Mouse (Mus musculus) lung, postnatal 4 days (tissue): ENCODE data around the gene Agap1.
A peak's percentile ranks its signal among the peaks of the same experiment; 100 is the strongest.

Experiments
- DNase-seq, 2 experiments: peaks; one replicate each; pipeline ENCODE4 v3.0.0; 2021

Gene Agap1

GRCm38 (mm10) chr1:89922883-89923641, 468.5 kb downstream of the Agap1 start:
- DNase-seq = no peak

DNA sequence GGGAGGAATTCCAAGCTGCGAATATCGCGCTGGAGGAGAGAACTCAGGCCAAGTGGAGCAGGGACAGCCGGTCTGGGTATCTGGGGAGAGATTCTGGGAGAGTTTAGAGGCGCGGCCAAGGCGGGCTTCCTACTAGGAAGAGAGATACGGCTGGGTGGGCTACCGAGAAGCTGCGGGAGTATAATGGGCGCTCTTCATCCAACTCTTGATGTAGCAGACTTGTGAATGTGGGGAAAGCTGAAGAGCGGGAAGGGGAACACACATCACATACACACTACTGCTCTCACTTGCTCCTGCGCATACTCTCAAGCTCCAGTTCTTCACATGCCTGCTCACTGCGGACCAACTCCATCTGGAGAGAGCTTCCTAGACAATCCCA, 469.0 kb downstream of the Agap1 start:
- no peak for DNase-seq

DNA sequence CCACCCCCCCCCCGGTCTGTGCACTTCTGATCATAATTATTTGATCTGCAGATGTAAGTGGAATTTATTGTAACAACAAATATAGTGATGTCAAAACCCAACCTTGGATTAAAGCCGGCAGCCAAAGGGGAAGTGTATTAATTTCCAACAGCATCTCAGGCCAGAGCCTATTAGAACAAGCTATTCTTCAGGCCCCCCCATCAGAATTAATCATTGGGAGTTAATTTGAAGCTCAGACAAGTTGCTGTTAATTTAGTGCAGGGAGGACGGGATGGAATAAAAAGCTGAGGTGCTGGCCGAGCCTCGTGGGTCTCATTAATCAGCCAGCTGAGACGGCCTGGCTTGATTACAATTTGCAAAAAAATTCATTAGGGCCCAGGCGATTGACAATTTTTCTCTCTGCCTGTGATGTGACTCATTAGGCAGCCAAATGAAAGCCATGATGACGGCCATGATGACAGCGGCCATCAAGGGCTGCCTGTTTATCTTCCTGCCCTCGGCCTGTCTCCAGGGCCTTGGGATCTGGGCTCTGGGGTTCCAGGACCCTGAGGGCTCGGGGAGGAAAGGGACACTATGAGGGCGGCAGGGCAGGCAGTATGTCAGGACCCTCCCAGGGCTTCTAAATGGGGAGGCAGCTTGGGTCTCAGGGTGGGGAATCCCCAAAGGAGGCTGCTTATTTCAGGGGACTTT, 471.0 kb downstream of the Agap1 start:
- no peak for DNase-seq

GRCm38 (mm10) chr1:89926583-89927060, 472.0 kb downstream of the Agap1 start:
- DNase-seq = no peak

GRCm38 (mm10) chr1:89927061-89927661, 472.6 kb downstream of the Agap1 start:
- DNase-seq = no peak

GRCm38 (mm10) chr1:89928676-89929075, 474.1 kb downstream of the Agap1 start:
- DNase-seq = no peak

DNA sequence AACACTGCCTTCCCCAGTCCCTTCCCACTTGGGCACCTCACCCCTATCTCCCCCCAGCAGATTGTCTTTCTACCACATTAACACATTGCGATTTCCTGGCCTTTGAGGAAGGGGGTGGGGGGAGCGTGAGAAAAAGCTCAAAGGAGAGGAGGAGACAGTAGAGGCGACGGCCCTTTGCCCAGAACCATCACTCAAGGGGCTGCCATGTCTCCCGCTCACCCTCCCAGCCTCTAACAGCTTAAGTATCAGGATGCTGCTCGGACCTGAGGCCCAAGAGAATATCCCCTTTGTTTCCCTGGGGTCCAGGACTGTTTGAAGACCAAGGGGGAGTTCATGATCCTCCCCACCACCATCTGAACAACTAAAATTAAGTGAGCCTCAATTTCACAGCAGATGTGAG, 474.6 kb downstream of the Agap1 start:
- no peak for DNase-seq

GRCm38 (mm10) chr1:89929721-89930505, 475.3 kb downstream of the Agap1 start:
- peak; percentile 26 to 41 for DNase-seq

- DNase-seq = no peak
Measured at GRCm38 (mm10) chr1:89930551-89930950, 475.9 kb downstream of the Agap1 start.

- peak; percentile 68 to 72 for DNase-seq
Measured at GRCm38 (mm10) chr1:89931120-89931519, 476.5 kb downstream of the Agap1 start, which contains the start of gene Gbx2. Gene Gbx2 (minus strand): TSS chr1:89931179.

DNA sequence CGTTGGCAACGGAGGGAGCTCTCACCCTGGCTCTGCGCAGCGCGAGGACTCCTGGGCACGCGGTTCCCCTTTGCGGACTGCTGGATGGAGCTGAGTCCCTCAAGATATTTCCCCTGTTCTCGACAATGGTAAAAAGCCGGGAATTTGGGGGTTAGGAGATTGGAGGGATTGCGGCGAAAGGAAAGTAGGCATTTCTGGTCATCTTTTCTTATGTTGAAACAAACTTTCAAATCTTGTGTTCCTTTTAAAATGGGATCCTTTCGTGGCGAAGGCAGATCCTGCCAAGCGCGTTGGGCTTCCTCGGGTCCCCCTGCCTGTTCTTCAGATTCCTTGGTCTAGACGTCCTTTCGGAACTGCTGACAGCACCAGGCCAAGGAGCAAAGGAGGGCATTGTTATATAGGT, 477.4 kb downstream of the Agap1 start:
- DNase-seq = no peak

- no peak for DNase-seq
Measured at GRCm38 (mm10) chr1:89932616-89933015, 478.0 kb downstream of the Agap1 start.

GRCm38 (mm10) chr1:89933028-89933427, 478.4 kb downstream of the Agap1 start:
- DNase-seq = no peak

- DNase-seq = no peak
Measured at GRCm38 (mm10) chr1:89933786-89934185, 479.2 kb downstream of the Agap1 start.

GRCm38 (mm10) chr1:89934316-89935260, 480.0 kb downstream of the Agap1 start:
- no peak for DNase-seq

GRCm38 (mm10) chr1:89935493-89936348, 481.1 kb downstream of the Agap1 start:
- no peak for DNase-seq

DNA sequence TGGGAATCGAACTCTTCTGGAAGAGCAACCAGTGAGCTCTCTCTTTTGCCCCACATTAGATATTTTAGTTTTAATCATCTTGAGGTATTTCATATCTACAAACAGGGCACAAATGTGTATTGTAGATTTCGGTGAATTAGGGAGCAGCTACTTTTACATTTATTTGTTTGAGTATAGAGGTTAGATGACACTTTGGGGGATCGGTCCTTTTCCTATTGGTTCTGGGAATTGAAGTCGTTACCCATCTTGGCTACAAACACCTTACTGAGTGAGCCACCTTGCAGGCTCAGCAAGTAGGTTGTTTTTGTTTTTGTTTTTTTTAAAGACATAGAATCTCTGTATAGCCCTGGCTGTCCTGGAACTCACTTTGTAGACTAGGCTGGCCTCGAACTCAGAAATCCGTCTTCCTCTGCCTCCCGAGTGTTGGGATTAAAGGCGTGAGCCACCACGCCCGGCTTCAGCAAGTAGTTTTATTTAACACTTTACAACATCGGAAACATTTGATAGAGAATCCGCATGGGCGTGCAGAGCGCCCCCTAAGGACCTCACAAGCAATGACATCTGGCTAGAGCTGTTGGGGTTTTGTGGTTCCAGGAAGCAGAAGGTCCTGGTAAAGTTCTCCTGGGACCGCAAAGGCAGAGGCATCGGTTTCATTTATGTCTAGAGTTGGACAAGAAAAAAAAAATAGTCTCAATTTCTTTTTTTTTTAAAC, 484.4 kb downstream of the Agap1 start:
- DNase-seq = no peak

DNA sequence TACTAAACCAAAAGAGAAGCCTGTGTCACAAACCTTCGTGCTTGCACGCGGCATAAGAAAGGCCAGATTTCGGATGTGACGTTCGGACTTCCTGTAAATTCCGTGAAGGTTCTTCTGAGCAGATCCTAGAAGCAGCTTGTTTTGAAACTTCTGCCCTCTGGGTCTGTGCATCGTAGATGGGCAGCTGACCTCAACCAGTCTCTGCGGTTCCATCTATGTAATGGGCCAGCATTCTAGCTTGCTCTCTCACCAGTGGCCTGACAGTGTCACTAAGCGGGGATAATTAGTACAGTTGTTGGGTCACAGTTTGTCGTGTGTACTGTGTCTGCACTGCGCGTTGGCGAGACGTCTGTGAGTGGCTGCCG, 485.0 kb downstream of the Agap1 start:
- DNase-seq = no peak

DNA sequence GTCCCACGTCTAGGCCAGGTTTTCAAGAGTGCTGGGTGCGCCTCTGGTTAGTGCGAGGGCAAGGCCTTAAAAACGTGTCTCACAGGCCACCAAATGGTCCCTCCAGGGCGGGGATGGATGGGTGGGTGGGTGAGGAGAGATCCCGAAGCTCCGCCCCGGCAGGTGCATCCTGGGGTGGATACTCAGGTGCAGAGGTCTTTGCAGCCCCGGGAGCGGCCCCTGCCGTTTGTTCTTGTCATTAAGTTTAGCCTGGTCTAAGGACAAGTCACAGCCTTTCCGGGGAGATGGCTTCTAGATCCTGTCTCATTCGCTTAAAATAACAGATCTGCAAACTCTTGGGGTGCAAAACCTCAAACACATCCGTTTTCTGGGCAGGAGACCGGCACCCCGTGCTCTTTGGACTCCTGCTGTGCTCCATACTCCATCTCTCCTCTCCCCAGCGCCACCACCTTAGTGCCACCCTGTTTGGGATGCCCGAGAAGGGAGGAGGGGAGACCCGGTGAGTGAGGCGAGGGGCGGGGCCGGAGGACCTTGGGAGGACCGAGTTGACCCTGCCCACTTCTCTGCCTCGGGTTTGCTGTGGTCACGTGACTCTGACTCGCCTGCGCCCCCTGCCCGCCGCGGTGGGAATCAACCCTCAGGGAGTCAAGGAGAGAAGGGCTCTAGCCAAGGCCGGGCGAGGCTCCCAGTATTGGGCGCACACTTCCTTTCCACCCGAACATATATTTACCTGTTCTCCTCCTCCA, 485.5 kb downstream of the Agap1 start:
- peak; percentile 84 to 88 for DNase-seq
